Mouse (Mus musculus) embryonic facial prominence, embryonic 12.5 days (tissue): ENCODE measurements at regions not wholly inside any gene's neighbourhood (a gene's known extent, or its start where the extent isn't known, plus 50 kb on each side); places are given as distances from the start of the nearest gene placed in this dataset.

Experiments
- ATAC-seq: fragments of 200-750 bp; cut with Nextera tagmentation; 2 replicates; pipeline ENCODE4 v1.8.0; 2017; ENCODE audit not compliant: insufficient number of reproducible peaks, insufficient read depth, low FRiP score, low TSS enrichment
- H3K27ac ChIP-seq: fragments of 300-500 bp; sonication (generic); 2 replicates; pipeline ENCODE4 v1.5.1; 2016; ENCODE audit warnings: mild to moderate bottlenecking
- H3K27me3 ChIP-seq: fragments of 300-500 bp; sonication (generic); 2 replicates; pipeline ENCODE4 v1.6.1; 2016; ENCODE audit warnings: mild to moderate bottlenecking, moderate library complexity
- H3K36me3 ChIP-seq: fragments of 300-500 bp; sonication (generic); 2 replicates; pipeline ENCODE4 v1.6.1; 2016; ENCODE audit warnings: mild to moderate bottlenecking
- H3K4me1 ChIP-seq: fragments of 300-500 bp; sonication (generic); 2 replicates; pipeline ENCODE4 v1.6.1; 2016
- H3K4me2 ChIP-seq: fragments of 300-500 bp; sonication (generic); replicated peaks from 2 replicates; pipeline ENCODE4 v1.6.1; 2016; ENCODE audit warnings: mild to moderate bottlenecking, moderate library complexity
- H3K4me3 ChIP-seq: fragments of 300-500 bp; sonication (generic); 2 replicates; pipeline ENCODE4 v1.5.1; 2016; ENCODE audit warnings: mild to moderate bottlenecking
- H3K9ac ChIP-seq: fragments of 300-500 bp; sonication (generic); 2 replicates; pipeline ENCODE4 v1.6.1; 2016; ENCODE audit warnings: mild to moderate bottlenecking, moderate library complexity
- H3K9me3 ChIP-seq: fragments of 300-500 bp; sonication (generic); 2 replicates; pipeline ENCODE4 v1.6.1; 2016; ENCODE audit warnings: mild to moderate bottlenecking, moderate library complexity
- WGBS: fragments of 180-500 bp; shearing (Covaris S2); methylation state at CpG from one replicate; pipeline ENCODE4 v1.1.7; 2016; 5-methylcytosine and 5-hydroxymethylcytosine counted together

DNA sequence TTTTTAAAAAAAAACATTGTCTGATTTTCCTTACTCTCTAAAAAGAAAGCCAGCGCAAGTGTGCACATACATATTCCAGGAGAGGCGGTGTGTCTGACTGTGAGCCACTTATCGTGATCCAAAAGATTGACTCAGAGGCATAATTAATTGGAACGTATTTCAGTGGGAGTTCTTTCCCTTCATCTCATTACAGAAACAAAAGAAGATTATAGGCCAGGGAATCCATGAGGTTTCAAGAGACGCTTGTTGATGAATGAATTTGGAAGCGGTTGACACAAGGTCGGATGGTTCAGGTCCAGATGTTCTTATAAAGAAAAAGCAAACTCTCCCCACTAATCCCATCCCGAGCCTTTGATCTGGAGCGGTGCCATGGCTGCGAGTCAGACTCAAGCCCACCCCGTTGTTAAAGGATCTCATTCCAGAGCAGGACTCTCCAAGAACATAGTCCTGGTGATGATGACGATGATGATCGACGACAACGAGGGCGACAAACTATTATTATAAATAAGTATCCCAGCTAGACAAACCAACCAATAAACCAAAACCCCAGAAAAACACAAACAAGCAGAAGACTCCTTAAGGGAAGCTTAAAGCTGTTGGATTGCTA is 240.1 kb upstream of the Habp2 start:
- Histone ChIP-seq H3K27me3 (no peaks in the 10 kb centered on the region), H3K9me3 (no peaks in the 10 kb centered on the region), H3K36me3 (no peaks in the 10 kb centered on the region), H3K4me1 (no peaks in the 10 kb centered on the region), H3K9ac (no peak overlapping the region), H3K4me3 (no peak overlapping the region), H3K27ac (no peak overlapping the region), H3K4me2 (no peak overlapping the region)
- WGBS, result 78% methylated on average over 16 of the region's 16 CpGs
- ATAC-seq, result no peak

DNA sequence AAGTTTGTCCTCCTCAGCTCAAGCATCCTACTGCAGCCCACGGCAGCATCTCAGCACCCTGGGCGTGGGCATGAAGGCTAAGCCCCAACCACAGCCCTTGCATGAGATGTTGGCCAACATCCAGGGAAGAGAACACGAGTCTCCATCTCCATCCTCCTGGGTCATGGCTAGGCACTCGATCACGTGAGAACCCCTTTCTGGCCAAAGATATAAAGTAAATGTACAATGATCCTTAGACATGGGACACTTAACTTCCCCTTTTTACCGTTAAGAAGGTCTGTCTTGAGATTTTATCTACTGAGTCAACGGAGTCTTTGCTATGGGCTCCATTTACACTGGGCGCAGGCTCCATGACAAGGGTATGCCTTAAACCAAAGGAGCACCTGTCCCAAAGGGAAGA is 232.8 kb upstream of the Habp2 start:
- Histone ChIP-seq H3K4me1 (0 out of 2 replicates have a peak, but pooled peaks cover 5% of the 10 kb centered on the region), H3K27me3 (no peaks in the 10 kb centered on the region), H3K9me3 (no peaks in the 10 kb centered on the region), H3K9ac (no peak overlapping the region), H3K27ac (no peak overlapping the region), H3K4me2 (no peak overlapping the region), H3K36me3 (no peaks in the 10 kb centered on the region), H3K4me3 (no peak overlapping the region)
- 91% methylated on average over 8 of the region's 8 CpGs for WGBS
- ATAC-seq, result no peak

DNA sequence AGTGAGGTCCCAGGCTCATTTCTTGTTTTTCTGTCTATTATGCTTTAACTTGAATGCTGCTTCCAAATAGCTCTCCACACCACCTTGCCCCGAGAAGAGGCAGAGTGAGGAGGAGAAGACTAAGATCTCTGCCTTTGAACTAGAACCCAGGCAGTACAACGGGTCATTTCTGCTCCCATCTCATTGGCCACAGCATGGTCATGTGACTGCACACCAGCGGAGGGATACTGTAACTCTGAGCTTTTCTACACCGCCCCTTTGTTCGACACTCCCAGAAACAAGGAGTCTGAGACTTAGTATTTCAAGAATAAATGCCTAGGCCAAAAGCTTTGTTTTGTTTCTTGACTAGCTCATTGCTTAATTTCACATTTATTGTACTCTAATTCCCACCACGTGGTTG is 230.5 kb upstream of the Habp2 start:
- Histone ChIP-seq H3K9me3 (no peaks in the 10 kb centered on the region), H3K4me3 (no peak overlapping the region), H3K36me3 (no peaks in the 10 kb centered on the region), H3K4me2 (no peak overlapping the region), H3K27ac (no peak overlapping the region), H3K4me1 (0 out of 2 replicates have a peak, but pooled peaks cover 5% of the 10 kb centered on the region), H3K9ac (no peak overlapping the region), H3K27me3 (peaks cover 3% of the 10 kb centered on the region; the same call in 1 of the 2 replicates)
- WGBS, result 83% methylated on average over 6 of the region's 6 CpGs
- no peak for ATAC-seq

DNA sequence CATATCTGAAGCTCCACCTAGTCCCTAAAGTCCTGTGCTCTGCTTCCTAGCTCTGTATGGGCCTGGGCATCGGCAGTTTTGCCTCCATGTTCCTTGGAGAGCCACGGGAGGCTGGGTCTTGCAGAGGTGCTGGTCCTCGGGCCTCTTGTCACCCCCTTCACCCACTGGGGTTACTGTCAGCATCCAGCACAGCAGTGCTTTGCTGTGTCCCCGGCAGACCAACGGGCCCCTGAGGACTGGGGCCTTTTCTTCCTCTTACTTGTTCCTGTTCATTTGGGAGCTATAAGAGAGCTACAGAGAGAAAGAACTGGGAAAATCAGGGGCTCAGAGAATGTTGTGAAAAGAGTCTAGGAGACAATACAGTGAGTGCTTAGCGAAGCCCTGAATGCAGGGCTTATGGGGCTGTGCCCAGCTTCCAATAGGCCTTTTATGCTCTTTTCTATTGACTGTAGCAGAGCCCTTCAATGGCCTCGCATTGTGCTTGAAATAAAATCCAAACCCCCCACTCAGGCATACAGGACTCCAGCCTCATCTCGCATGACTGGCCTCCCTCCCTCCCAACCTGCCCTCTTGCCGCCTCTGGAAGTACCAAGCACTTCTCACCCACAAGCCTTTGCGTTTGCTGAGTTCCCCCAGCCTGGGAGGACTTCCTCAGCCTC is 224.9 kb upstream of the Habp2 start:
- Histone ChIP-seq H3K4me1 (0 out of 2 replicates have a peak, but pooled peaks cover 7% of the 10 kb centered on the region), H3K27me3 (peaks cover 7% of the 10 kb centered on the region; the same call in 1 of the 2 replicates), H3K36me3 (no peaks in the 10 kb centered on the region), H3K4me2 (no peak overlapping the region), H3K9ac (no peak overlapping the region), H3K27ac (no peak overlapping the region), H3K4me3 (no peak overlapping the region), H3K9me3 (no peaks in the 10 kb centered on the region)
- ATAC-seq, result no peak; the same call in 1 of the 2 replicates
- WGBS, result 55% methylated on average over 10 of the region's 10 CpGs

DNA sequence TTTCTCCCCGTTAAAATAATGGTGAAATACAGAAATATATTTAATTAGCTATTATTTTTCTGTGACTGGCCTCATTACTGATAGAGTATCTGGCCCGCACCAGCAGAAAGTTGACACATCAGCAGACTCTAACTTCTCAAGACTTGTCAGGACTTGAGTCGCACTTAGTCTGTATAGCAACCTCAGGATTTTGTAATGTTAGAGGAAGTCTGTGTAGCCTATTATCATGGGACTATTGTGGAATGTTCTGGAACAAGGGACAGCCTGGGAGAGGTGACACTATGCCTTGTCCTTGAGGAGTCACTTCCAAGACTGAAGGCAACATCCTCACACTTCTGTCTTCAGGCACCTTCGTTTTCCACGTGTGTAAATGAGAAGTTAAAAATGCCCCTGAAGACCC is 223.8 kb upstream of the Habp2 start:
- no peak overlapping the region for H3K9ac ChIP-seq
- H3K9me3 ChIP-seq, result no peaks in the 10 kb centered on the region
- H3K36me3 ChIP-seq, result no peaks in the 10 kb centered on the region
- no peak for ATAC-seq
- WGBS, result 71% methylated on average over 5 of the region's 5 CpGs
- peaks cover 7% of the 10 kb centered on the region; the same call in 1 of the 2 replicates for H3K27me3 ChIP-seq
- no peak overlapping the region for H3K4me2 ChIP-seq
- H3K4me1 ChIP-seq, result peaks cover 8% of the 10 kb centered on the region; the same call in 1 of the 2 replicates
- H3K27ac ChIP-seq, result no peak overlapping the region
- H3K4me3 ChIP-seq, result no peak overlapping the region

DNA sequence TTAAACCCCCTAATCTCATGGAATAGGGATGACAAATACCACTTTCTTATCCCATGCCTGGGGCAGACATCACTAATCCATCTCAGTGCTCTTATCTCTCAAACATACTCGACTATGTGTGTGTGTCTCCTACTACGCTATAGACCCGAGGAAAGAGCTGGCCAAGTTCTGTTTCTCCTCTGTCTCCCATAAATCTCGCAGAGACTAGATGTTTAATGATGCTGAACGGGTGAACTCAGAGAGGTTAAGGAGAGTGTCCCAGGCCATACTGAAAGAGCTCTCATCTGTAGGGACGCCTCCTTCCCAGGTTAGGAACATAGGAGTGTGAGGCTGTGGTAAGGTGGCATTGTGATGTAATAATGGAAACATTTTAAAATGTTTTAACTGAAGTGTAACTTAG is 221.2 kb upstream of the Habp2 start:
- H3K4me1 ChIP-seq, result peaks cover 21% of the 10 kb centered on the region
- no peaks in the 10 kb centered on the region for H3K9me3 ChIP-seq
- H3K36me3 ChIP-seq, result no peaks in the 10 kb centered on the region
- no peak overlapping the region for H3K4me2 ChIP-seq
- no peak overlapping the region for H3K9ac ChIP-seq
- no peak for ATAC-seq
- no peak overlapping the region for H3K27ac ChIP-seq
- H3K27me3 ChIP-seq, result peaks cover 9% of the 10 kb centered on the region; the same call in 1 of the 2 replicates
- no peak overlapping the region for H3K4me3 ChIP-seq
- WGBS, result 79% methylated on average over 6 of the region's 6 CpGs

DNA sequence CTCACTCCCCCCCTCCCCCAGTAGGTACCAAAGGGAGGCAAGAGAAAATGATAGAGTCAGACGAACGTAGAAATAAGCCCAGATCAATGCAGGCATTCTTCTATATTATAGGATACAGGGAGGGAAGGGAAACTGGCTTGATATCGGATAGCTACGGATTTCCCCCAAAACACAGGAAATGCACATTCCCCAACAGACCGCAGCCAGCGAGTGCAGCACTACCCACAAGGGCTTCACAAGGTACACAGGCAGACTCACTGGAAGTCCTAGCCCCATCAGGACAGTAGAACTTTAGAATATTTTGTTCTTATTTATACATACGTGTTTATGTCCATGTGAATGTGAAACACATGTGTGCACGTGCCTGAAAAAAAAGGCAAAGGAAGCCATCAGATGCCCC is 218.8 kb upstream of the Habp2 start:
- ATAC-seq, result no peak
- H3K9ac ChIP-seq, result no peak overlapping the region
- no peaks in the 10 kb centered on the region for H3K9me3 ChIP-seq
- peaks cover 31% of the 10 kb centered on the region for H3K4me1 ChIP-seq
- H3K27me3 ChIP-seq, result peaks cover 13% of the 10 kb centered on the region; the same call in 1 of the 2 replicates
- 40% methylated on average over 8 of the region's 8 CpGs for WGBS
- no peak overlapping the region for H3K4me2 ChIP-seq
- no peak overlapping the region for H3K27ac ChIP-seq
- no peak overlapping the region for H3K4me3 ChIP-seq
- no peaks in the 10 kb centered on the region for H3K36me3 ChIP-seq

DNA sequence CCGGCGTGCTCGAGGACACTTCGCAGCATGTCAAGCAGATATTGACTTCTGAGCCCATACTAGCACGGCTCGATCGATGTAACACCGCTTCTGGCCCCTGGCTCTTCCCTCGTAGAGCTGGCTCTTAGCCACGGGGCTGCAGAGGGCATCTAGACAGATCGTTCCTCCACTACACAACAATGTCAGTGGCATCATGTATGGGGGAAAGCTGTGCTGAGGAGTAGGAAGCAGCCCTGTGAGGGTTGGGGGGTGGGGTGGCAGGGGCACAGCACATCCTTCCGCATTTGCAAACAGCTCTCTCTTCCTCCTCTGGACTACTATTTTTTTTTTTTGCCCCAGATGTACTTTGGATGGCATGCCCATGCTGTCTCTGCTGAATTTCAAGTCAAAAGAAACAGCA is 218.1 kb upstream of the Habp2 start:
- ATAC-seq, result no peak
- H3K4me1 ChIP-seq, result peaks cover 31% of the 10 kb centered on the region
- no peak overlapping the region for H3K9ac ChIP-seq
- no peak overlapping the region for H3K4me2 ChIP-seq
- H3K36me3 ChIP-seq, result no peaks in the 10 kb centered on the region
- H3K4me3 ChIP-seq, result no peak overlapping the region
- 71% methylated on average over 12 of the region's 12 CpGs for WGBS
- H3K27ac ChIP-seq, result no peak overlapping the region
- peaks cover 13% of the 10 kb centered on the region; the same call in 1 of the 2 replicates for H3K27me3 ChIP-seq
- no peaks in the 10 kb centered on the region for H3K9me3 ChIP-seq

DNA sequence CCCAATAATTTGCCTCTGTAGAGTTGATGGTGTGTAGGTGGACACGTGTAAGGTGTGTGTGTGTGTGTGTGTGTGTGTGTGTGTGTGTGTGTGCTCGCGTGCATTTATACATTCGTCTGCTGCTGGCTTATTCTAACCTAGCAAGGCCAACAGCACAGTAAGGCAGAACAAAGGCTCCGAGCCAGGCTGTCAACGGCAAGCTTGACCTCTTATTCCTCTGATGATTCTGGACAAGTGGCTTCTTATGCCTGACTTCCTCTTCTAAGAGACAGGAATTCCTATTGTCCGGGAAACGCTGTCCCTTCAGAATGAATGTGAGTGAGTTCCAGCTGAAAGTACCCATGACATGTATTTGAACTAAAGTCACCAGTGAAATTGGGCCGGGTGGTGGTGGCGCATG is 217.7 kb upstream of the Habp2 start:
- Histone ChIP-seq H3K9me3 (no peaks in the 10 kb centered on the region), H3K9ac (no peak overlapping the region), H3K36me3 (no peaks in the 10 kb centered on the region), H3K27ac (no peak overlapping the region), H3K4me1 (peaks cover 31% of the 10 kb centered on the region), H3K4me2 (no peak overlapping the region), H3K4me3 (no peak overlapping the region), H3K27me3 (peaks cover 13% of the 10 kb centered on the region; the same call in 1 of the 2 replicates)
- 53% methylated on average over 10 of the region's 10 CpGs for WGBS
- ATAC-seq, result no peak

DNA sequence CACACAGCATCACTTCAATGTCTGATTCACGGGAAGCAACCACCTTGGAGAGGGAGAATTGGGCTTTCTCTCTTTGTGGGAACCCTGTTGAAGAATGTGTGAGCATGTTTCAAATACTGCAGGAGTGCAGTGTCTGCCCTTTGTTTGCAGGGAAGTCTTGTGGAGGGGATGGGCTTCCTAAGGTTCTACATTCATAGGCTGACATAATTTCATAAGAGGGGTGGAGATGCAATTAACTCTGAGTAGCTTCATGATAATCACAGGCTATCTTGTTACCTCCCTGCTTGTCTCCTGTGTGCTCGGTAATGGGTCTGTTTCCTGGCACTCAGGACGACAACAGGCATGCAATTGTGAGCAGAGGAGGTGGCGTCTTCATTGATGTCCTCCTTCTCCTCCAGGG is 215.6 kb upstream of the Habp2 start:
- Histone ChIP-seq H3K27ac (peak overlapping the region; percentile 33; the same call in 1 of the 2 replicates), H3K4me2 (0 out of 2 replicates have a peak overlapping the region, but pooled peaks have one; percentile 11), H3K36me3 (no peaks in the 10 kb centered on the region), H3K9me3 (no peaks in the 10 kb centered on the region), H3K4me3 (no peak overlapping the region), H3K4me1 (peaks cover 31% of the 10 kb centered on the region), H3K27me3 (peaks cover 9% of the 10 kb centered on the region; the same call in 1 of the 2 replicates), H3K9ac (no peak overlapping the region)
- ATAC-seq, result peak; percentile 52; the same call in 1 of the 2 replicates
- WGBS, result 25% methylated on average over 4 of the region's 4 CpGs

DNA sequence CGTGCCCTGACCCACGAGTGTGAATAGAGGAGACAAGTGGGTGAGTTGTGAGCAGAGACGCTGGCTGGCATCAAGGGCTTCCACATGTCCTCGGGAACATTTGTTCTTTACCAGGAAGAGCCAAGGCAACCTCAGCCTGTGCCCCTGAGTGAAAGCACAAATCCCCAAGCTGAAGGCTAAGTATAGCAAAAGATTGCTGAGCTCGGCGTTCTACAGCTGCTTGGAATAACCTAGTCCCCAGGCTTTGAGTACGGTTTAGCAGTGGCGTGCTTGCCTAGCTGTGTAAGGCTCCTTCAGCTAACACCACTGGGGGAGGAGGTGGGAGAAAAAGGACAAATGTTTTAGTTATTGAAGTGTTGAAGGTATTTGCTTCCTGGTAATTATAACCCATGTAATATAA is 210.8 kb upstream of the Habp2 start:
- no peak for ATAC-seq
- Histone ChIP-seq H3K9ac (no peak overlapping the region), H3K27me3 (0 out of 2 replicates have a peak, but pooled peaks cover 3% of the 10 kb centered on the region), H3K9me3 (no peaks in the 10 kb centered on the region), H3K4me1 (peaks cover 9% of the 10 kb centered on the region), H3K27ac (no peak overlapping the region), H3K36me3 (no peaks in the 10 kb centered on the region), H3K4me3 (no peak overlapping the region), H3K4me2 (no peak overlapping the region)
- WGBS, result 79% methylated on average over 8 of the region's 8 CpGs

DNA sequence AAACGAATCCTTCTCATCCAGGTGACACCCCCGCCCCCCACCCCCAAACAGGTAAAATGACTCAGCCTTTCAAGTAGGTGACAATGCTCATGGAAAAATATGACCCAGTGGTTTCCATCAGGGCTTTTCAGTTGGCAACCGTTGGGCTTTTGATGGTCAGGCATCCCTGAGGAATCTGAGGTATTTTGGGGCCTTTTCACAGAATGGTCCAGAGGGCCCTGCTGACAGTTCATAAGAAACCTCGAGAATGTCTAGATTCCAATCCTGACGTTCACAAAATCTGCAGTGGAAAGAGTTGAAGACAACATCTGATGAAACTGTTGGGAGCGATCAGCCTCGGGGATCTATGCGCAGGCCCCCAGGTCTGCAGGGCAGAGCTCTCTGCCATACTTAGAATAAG is 209.4 kb upstream of the Habp2 start:
- H3K9me3 ChIP-seq, result no peaks in the 10 kb centered on the region

More for the DNA sequence above, 209.4 kb upstream of the Habp2 start:
- Histone ChIP-seq H3K27ac (no peak overlapping the region), H3K36me3 (no peaks in the 10 kb centered on the region), H3K4me2 (no peak overlapping the region), H3K4me1 (no peaks in the 10 kb centered on the region), H3K4me3 (no peak overlapping the region), H3K27me3 (0 out of 2 replicates have a peak, but pooled peaks cover 3% of the 10 kb centered on the region), H3K9ac (no peak overlapping the region)
- WGBS, result 72% methylated on average over 8 of the region's 8 CpGs
- ATAC-seq, result no peak
